Mouse (Mus musculus) urinary bladder, postnatal 4 days (tissue): ENCODE data around the gene Prss16.
A peak's percentile ranks its signal among the peaks of the same experiment; 100 is the strongest.

ENCODE experiments used
- DNase-seq, 2 experiments: peaks; one replicate each; pipeline ENCODE4 v3.0.0; 2021 to 2022; ENCODE audit warnings: low spot score in 2 of 2

The Prss16 gene

GRCm38 (mm10) chr13:22007121-22007510 is 2.4 kb downstream of the Prss16 start:
- DNase-seq: no peak

- DNase-seq: no peak
Measured at GRCm38 (mm10) chr13:22006334-22007120, 3.0 kb downstream of the Prss16 start.

DNA sequence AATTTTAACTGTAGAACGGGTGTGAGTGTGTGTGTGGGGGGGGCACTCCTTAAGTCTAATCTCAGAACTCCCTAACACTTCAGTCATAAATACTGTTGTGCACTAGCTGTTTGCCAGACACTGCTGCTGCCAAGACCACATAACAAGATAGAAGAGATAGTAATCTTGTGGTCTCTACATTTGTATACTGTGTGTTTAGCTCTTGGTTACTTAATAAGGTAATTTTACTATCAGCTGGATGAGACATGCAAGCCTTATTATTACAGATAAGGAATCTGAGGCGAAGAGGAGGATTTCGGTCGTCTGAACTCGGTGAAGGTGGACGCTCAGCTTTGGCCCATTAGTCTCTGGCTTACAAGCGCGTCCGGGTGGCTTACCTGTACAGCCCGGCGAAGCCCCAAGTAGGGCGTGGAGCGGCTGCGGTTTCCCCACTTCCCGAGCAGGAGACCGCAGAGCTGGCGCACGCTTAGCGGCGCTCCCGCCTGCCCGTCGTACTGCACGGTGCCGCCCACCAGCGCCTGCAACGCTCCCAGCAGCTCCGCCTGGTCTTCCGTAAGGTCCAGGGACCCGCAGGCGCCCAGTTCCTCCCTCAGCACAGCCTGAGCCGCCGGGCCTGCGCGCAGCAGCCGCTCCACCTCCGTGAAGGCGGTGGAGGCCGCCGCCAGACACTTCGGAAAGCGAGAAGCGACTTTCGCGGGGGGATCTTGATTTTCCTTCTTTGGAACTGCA is 3.8 kb downstream of the Prss16 start:
- no peak for DNase-seq

DNA sequence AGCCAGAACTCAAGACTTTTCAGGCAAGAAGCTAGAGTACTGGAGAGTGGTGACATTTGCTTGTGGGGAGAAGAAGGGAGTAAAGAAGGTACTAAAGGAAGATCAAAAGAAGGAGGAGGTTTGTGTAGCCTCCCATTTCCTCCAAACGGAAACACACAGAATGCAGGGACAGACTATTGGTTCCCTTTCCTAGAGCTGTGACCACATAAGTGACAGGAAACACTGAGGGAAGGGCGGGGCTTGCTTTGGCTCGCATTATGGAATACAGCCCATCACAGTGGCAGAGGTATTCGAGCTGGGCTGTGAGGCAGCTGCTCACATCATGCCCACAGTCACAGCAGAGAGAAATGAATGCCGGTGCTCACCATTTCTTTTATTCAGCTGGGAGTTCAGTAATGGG is 7.7 kb downstream of the Prss16 start:
- DNase-seq: no peak

GRCm38 (mm10) chr13:22001346-22001745 is 8.2 kb downstream of the Prss16 start:
- DNase-seq: no peak

- DNase-seq: no peak
Measured at GRCm38 (mm10) chr13:21999147-21999546, 10.4 kb downstream of the Prss16 start.

- DNase-seq: no peak
Measured at GRCm38 (mm10) chr13:21998412-21998811, 11.1 kb downstream of the Prss16 start.

DNA sequence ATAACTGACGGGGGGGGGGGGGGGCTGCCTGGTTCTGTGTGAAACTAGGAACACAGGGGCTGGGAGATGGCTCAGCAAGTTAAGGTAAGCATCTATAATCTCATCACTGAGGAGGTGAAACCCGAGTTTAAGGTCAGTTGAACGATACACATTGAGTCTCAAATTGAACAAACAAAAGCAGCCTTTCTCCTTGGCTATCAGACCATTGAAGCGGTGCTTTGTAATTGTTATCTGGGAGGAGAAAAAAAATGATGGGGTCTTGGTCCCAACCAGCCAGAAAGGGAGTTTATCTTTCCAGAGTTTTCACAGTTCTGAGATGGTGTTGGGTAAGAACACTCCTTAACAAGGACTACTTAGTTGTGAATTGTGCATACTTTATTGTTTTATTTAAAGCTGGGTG is 11.7 kb downstream of the Prss16 start:
- no peak for DNase-seq

GRCm38 (mm10) chr13:21997201-21997820 is 12.2 kb downstream of the Prss16 start:
- no peak for DNase-seq

DNA sequence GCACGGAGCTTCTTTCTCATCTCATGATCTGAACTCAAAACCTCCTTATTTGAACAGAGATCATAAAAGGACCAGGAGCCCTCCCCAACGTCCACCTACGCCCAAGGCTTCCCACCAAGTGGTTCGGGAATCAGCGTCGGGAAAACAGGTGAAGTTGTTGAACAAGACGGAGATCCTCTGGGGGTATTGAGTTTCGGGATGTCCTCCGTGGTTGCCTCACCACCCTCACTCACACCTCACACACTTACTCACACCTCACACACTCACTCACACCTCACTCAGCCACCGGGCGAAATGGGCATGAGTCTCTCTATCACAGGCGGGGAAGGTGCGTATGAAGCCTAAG is 12.7 kb downstream of the Prss16 start:
- DNase-seq: no peak

DNA sequence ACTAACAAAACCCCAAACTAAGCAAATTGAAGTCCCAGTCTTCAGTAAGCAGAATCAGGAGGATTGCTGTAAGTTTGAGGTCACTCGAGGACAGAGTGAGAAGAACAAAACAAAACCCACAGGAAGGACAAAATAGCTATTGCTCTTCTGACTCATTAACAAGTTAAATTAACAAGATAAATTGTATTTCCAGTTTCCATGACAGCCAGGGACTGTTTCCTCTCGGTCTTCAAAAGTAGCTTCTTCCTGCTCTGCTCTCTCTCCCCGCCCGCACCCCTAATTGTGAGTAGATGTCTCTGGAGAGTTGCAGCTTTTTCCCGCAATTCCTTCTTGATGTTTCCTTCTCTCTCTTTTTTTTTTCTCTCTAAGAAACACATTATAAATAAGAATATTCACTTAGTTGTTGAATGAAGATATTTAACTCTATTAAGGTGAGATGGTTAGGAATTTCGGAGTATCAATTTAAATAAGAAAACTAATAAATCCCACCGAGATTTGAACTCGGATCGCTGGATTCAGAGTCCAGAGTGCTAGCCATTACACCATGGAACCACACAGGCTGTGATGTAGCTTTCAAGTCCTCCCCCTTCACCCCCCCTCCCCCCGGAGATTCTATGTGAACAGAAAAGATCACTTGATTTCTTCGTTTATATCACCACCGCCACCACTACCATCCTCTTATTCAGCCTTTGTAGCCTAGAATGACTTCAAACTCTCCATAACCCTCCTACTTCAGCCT is 13.3 kb downstream of the Prss16 start:
- DNase-seq: no peak

- DNase-seq: no peak
Measured at GRCm38 (mm10) chr13:21995331-21995914, 14.1 kb downstream of the Prss16 start.

DNA sequence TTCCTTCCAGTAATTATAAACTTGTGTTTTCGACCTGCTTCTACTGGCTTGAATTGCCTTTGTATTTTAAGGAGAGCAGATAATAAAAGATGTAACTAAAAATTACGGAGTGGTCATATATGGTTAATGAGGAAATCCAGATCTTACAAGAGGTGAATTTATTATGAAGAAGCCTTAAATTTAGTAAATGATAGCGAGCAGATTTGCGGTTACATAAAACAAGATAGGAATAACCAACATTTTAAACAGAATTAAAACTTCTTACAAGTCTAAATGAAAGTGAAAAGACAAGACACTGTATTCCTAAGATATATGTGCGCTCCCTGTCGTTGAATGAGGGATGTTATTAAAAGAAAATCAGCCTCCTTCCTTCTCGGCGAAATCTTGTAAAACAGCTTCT is 14.6 kb downstream of the Prss16 start:
- DNase-seq: no peak

DNA sequence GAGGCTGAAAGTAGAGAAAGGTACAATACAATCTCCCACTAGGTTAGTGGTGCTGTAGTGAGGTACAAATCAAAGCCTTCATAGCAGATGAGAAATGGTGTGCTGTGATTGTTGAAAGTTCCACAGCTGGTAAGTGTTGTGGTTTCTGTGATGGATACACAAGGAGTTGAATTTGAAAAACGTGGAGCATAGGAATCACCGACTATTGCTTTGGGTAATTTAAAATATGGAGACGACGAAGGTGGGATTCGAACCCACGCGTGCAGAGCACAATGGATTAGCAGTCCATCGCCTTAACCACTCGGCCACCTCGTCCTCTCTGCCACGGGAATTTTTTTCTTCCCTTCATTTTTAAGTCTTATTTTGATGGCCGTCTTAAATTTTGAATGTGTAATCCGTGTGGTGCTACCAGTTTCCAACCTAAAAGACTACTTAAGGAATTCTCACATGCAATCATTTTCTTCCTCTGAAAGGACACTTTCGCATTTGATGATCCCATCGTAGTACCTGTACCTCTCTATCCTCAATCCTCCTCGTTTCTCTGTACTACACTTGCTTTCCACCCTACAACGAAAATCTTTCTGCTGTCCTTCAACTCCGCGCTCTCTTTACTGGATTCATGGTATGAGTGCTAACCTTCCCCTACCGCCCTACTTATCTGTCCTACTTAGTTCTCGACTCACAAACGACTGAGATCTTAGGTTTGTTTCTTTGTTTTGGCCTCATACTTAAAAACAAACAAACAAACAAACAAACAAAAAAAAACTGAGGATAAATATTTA is 15.4 kb downstream of the Prss16 start:
- no peak for DNase-seq

DNA sequence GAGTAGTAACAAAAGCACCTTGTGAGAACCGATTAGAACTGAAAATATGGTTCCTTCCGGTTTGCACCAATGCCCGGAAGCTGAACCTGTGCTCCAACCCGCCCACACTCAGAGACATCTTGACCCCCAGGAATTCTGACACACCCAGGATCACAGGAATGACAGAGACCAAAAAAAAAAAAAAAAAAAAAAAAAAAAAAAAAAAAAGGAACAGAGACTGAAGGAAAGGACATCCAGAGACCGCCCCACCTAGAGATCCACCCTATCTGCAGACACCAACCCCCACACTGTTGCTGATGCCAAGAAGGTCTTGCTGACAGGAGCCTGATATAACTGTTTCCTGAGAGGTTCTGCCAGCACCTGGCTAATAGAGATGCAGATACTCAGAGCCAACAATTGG is 17.0 kb downstream of the Prss16 start:
- DNase-seq: no peak

- no peak for DNase-seq
Measured at GRCm38 (mm10) chr13:21984486-21984885, 25.1 kb downstream of the Prss16 start.

GRCm38 (mm10) chr13:21981803-21982193 is 27.7 kb downstream of the Prss16 start:
- DNase-seq: no peak

GRCm38 (mm10) chr13:21980981-21981802 is 28.4 kb downstream of the Prss16 start, which contains the start of gene Pom121l2:
Gene Pom121l2, plus strand, starts transcription at chr13:21981194.
- peak; percentile 61 to 73 for DNase-seq

DNA sequence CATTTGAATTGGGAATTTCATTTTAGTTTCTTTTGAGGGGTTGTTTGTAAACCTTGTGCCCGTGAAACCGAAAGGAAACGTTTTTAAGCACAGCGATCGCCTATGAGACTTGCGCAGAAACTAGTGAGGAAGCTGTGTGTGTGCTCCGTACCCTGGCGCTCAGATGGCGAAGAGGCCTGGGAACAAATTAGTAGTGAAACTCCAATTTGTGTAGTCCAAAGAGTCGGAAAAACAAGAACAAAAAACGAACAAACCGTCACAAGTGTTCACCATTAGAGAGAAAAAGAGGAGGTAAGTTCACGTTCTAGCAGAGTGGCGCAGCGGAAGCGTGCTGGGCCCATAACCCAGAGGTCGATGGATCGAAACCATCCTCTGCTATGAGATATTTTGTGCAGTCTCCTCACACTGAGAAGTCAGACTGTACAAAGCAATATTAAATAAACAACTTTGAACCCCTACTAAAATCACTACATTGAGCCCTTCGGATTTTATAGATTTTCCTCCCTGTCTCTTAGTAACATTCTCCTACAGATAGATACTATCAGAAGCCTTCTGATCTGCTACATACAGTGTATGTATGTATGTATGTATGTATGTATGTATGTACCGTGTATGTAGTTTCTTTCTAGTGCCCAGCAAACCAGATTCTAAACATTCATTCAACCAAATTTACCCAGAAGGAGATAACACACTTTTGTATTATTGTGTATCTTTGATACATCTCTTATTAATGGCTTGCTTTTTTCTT is 34.6 kb downstream of the Prss16 start:
- peak in 1 of 2 experiments; percentile 44 for DNase-seq
